Mouse (Mus musculus) adrenal gland, adult (tissue): ENCODE data around the gene Rpl5.
A peak's percentile ranks its signal among the peaks of the same experiment; 100 is the strongest.

Experiments used
- DNase-seq, 2 experiments: peaks; one replicate each; pipeline ENCODE4 v3.0.0; 2022 to 2023; ENCODE audit warnings: low spot score in 1 of 2; ENCODE audit not compliant: inconsistent age in 2 of 2

Gene Rpl5

DNA sequence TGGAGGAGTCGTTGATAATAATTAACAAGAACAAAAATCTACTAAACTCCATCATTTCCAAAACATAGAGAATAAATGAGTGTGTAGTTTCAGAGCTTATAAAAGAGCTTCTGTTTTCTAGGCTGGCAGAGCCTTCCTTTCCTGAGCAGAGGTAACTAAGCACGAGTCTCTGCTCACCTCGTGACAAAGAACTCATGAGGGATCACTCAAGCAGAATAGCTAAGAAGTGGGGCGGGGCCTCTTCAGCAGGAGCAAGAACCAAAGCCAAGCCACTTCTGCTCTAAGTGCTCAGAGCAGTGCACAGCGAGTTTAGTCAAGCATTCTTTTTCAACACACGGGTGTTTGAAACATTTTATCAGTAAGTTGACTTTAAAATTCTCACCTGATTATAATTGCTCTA is 40.9 kb downstream of the Rpl5 start:
- no peak for DNase-seq

DNA sequence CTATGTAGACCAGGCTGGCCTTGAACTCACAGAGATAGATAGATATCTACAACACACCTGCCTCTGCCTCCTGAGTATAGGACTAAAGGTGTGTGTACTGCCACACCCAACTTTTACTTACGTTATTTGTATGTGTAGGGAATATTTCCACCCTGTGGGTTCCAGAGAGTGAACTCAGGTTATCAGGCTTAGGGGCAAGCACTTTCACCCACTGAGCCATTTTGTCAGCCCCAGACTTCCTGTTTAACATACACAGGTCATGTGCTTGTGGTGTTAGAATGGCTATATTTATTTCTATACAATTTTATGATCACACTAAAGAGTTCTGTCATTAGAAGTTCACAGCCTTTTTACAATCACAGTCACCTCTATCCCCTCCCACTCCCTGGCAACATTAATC is 42.6 kb downstream of the Rpl5 start:
- DNase-seq: no peak

DNA sequence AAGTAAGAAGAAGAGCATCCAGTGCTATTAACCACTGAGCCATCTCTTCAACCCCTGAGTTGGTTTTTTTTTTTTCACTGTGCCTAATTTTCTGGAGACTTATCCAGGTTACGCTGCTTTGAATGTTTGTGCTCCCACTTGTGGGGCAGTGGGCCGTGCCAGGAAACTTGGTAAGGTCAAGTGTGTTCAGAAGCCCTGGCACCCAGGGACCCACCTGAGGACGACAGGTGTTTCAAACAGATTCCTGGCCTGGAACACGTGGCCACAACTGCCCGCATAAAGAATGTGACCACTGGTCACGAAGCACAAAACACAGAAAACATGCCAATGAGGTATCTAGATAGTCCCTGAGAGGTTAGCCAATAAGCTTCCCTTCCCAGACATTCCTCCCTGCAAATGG is 43.2 kb downstream of the Rpl5 start:
- DNase-seq: no peak

DNA sequence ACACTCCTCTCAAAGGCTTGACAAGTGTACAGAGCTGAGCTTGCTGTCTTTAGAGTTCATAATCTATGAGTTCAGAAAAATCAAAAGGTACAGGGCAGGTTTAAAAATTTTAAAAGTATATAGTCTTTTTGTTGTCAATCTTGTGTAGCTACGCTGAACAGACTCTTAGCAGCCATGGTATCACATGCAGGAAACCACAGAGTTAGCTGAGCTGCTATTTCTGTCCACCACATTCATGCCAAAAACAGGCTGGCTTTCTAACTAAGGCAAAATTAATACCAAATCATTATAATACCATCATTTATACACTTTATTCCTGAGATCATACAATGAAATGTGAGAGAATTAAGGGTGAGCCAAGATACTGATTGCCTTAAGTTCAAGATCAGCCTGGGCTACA is 46.2 kb downstream of the Rpl5 start:
- no peak for DNase-seq

DNA sequence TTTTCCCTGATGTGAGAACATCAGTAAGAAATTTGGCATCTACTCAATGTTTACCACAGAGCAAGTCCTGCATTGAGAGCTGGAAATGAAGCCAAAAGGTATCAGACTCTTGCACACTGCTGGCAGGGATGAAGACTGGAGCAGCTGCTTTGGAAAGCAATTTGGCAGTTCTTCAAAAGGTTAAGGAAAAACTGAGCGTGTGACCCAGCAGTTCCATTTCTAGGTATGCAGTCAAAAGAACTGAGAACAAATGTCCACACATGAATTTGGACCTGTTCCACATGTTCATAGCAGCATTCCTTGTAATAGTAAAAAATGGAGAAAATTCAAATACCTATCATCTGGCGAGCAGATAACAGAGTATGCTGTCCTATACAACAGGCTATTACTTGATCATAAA is 47.2 kb downstream of the Rpl5 start:
- DNase-seq: peak in 1 of 2 experiments; percentile 46

DNA sequence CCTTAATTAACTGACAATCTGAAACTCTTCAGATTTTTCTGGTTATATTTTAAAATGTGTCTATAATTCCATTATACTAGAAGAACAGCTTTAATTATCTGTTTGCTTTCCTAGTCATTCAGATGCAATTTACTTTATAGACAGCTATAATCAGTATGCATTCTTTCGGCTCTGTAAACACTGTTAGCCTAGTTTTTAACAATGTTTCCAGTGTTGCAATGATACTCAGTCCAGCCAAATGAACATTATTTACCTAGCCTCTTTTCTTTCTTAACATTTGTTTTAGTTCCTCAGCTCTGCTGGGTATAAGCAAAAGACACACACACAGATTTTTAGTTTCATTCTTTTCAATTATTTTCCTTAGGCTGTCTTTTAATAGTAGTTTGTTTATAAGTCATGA is 48.6 kb downstream of the Rpl5 start:
- DNase-seq: no peak

DNA sequence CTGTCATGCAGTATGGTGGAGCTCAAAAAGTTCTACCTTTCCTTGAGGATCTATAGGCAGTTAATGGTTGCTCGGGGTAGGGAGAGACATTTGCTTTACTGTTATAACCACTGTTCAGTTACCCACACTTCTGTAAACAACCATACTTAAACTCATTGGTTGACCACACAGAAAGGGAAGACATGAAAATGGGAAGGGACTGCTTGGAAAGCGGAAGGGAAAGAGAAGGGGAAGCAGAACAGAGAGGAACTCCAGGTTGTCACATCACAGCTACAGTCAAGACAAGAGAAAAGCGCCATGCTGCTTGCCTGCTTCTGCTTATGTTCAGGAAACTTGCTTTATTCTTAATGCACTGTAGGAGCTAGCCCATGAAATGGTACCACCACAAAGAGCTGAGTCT is 49.3 kb downstream of the Rpl5 start:
- DNase-seq: no peak

DNA sequence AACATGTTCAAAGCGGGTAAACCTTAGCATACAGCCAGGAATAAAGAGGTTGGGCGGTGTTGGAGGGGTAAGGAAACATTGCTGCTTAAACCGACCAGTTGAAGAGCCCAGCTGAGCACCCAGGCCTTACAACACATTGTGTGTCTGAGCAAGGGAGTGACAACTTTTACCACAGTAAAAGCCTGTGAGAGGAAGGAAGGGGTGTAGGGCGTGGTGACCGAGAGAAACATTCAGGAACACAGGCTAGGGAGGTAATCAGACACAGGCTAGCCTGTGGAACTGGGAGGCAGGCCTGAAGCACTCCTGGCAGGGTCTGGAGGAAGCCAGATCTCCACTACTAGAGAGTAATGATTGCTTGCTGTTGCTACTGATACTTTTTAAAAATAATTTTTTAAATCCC is 50.3 kb downstream of the Rpl5 start:
- no peak for DNase-seq
